Mouse (Mus musculus): ENCODE results near the gene Hras. TPM values are rescaled to one million over a fixed set of nuclear protein-coding genes. Genes with fewer than 3 reads are reported as not detected.

The Hras gene
- polyA plus RNA-seq, 1 experiment from 2014 or later: 144 TPM

DNA sequence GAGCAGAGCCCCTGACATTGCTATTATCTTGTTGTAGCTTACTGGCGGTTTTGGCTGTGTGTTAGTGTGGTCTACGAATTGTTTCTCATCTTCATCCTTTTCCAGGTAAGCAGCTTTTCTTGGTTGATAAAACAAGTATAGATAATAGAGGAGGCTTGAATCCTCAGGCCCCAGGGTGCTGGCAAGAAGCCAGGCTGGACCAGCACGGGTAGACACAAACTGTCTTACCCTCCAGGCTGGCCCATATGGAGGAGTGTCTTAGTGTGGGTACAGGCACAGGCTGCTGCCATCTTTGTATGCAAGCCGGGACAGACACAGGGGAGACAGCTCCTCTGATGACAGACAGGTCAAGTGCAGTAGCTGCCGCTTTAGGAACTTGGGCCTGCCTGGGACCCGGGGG lies 46.8 kb downstream of the Hras start:
- peaks cover 14% of the 10 kb centered on the region for H3K36me3 ChIP-seq (ENCODE audit: control insufficient read depth, insufficient read depth, low read length)

DNA sequence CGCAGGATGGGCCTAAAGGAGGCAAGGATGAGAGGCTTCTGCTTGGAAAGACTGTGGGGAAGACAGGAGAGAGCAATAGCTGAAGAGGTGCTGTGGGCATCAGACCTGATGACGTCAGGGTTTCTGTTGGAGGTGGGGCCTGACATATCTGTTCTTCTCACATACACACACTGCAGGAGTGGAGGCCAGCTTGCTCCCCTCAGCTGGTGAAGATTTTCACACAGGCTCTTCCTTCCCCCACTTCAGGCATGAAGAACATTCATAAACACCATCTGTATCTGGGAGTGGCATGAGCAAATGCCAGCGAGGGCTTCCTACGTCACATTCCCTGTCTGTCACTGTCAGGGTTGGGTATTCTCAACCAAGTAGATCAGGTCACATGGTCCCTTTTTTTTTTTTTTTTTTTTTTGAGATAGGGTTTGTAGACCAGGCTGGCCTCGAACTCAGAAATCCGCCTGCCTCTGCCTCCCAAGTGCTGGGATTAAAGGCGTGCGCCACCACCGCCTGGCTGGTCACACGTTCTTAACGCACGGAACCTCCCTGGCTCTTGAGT lies 47.7 kb downstream of the Hras start:
- 98% methylated on average over 12 of the region's 12 CpGs for WGBS
- Histone ChIP-seq H3K4me2 (ENCODE audit: low read length) (no peak overlapping the region), H3K27me3 (ENCODE audit: control insufficient read depth, insufficient read depth, low read depth, low read length) (no peaks in the 10 kb centered on the region), H3K9me3 (replicated peaks; ENCODE audit: control insufficient read depth, low read length, poor library complexity, severe bottlenecking) (no peaks in the 10 kb centered on the region), H3K4me1 (ENCODE audit: control insufficient read depth, insufficient read depth, low read length) (no peaks in the 10 kb centered on the region), H3K36me3 (ENCODE audit: control insufficient read depth, insufficient read depth, low read length) (peaks cover 7% of the 10 kb centered on the region), H3K4me3 (ENCODE audit: low read depth, low read length) (no peak overlapping the region), H3K27ac (ENCODE audit: low read length) (no peak overlapping the region), H3K9ac (ENCODE audit: low read depth, low read length) (no peak overlapping the region)
- ATAC-seq: no peak

More for the DNA sequence above, 46.8 kb downstream of the Hras start:
- H3K4me3 ChIP-seq (ENCODE audit: low read depth, low read length): no peak overlapping the region
- H3K27ac ChIP-seq (ENCODE audit: low read length): no peak overlapping the region
- no peaks in the 10 kb centered on the region for H3K27me3 ChIP-seq (ENCODE audit: control insufficient read depth, insufficient read depth, low read depth, low read length)
- no peak overlapping the region for H3K4me2 ChIP-seq (ENCODE audit: low read length)
- no peaks in the 10 kb centered on the region for H3K4me1 ChIP-seq (ENCODE audit: control insufficient read depth, insufficient read depth, low read length)
- no peak overlapping the region for H3K9ac ChIP-seq (ENCODE audit: low read depth, low read length)
- ATAC-seq: no peak
- H3K9me3 ChIP-seq (replicated peaks; ENCODE audit: control insufficient read depth, low read length, poor library complexity, severe bottlenecking): no peaks in the 10 kb centered on the region
- WGBS: 71% methylated on average over 6 of the region's 6 CpGs

DNA sequence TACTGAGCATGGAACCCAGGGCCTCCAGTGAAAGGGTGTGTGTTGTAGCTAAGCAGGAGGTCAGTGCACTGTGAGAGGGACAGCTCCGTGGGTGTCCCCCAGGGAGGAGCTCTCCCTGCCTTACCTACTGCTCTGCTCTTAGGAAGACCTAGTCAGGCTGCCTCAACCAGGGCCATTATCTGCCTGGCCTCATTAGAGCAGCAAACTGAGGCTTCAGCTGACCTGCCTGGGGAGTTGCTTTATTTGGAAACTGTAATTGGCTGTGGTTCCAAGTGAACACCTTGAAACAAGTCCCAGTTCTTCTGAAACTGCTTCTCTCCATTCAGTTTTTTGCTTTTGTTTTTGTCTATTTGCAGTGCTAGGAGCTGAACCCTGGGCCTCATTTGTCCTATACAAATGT lies 48.4 kb downstream of the Hras start:
- Histone ChIP-seq H3K27me3 (ENCODE audit: control insufficient read depth, insufficient read depth, low read depth, low read length) (no peaks in the 10 kb centered on the region), H3K9ac (ENCODE audit: low read depth, low read length) (no peak overlapping the region), H3K36me3 (ENCODE audit: control insufficient read depth, insufficient read depth, low read length) (peaks cover 1% of the 10 kb centered on the region), H3K9me3 (replicated peaks; ENCODE audit: control insufficient read depth, low read length, poor library complexity, severe bottlenecking) (no peaks in the 10 kb centered on the region), H3K4me1 (ENCODE audit: control insufficient read depth, insufficient read depth, low read length) (no peaks in the 10 kb centered on the region), H3K4me3 (ENCODE audit: low read depth, low read length) (no peak overlapping the region), H3K27ac (ENCODE audit: low read length) (no peak overlapping the region), H3K4me2 (ENCODE audit: low read length) (no peak overlapping the region)
- ATAC-seq: no peak
- 67% methylated on average over 1 of the region's 1 CpGs for WGBS

DNA sequence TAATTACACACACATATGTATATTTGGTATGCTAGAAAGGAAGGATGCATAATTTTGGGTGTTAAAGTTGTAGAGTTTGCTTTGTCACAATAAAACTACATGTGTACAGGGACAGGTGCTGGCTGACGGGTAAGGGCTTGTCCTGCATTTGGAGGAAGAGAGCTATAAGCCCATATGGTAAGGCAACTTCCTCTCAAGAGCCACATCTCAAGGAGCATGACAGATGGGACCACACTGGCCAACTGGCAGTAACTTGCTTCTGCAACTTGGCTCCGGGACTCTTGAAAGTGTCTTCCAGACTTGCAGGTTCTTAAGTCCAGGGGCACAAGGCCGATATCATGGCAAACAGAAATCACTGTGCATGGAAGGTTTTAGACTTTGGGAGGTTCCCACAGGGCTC lies 49.2 kb downstream of the Hras start:
- H3K4me1 ChIP-seq (ENCODE audit: control insufficient read depth, insufficient read depth, low read length): no peaks in the 10 kb centered on the region
- H3K4me3 ChIP-seq (ENCODE audit: low read depth, low read length): no peak overlapping the region
- no peak overlapping the region for H3K9ac ChIP-seq (ENCODE audit: low read depth, low read length)
- no peaks in the 10 kb centered on the region; the same call in none of the 2 replicates for H3K36me3 ChIP-seq (ENCODE audit: control insufficient read depth, insufficient read depth, low read length)
- H3K4me2 ChIP-seq (ENCODE audit: low read length): no peak overlapping the region
- 94% methylated on average over 3 of the region's 3 CpGs for WGBS
- ATAC-seq: no peak
- H3K27ac ChIP-seq (ENCODE audit: low read length): no peak overlapping the region
- H3K9me3 ChIP-seq (replicated peaks; ENCODE audit: control insufficient read depth, low read length, poor library complexity, severe bottlenecking): no peaks in the 10 kb centered on the region
- H3K27me3 ChIP-seq (ENCODE audit: control insufficient read depth, insufficient read depth, low read depth, low read length): no peaks in the 10 kb centered on the region

DNA sequence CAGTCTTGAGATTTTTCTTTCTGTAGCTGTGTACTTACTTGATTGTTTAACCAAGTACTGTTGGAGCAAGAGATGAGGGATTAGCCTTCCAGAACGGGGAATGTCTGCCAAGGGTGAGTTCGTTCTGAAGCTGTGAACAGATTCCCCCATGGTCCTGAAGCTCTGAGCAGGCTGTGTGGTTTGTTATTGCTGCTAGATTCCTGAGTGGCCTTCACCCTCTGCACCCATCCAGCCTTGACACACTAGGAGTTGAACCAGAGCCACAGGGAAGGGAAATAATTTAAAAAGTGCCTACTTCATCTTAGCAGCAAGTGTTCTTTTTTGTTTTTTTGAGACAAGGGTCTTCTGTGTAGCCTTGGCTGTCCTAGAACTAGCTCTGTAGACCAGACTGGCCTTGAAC lies 49.9 kb downstream of the Hras start:
- no peaks in the 10 kb centered on the region for H3K9me3 ChIP-seq (replicated peaks; ENCODE audit: control insufficient read depth, low read length, poor library complexity, severe bottlenecking)
- no peak for ATAC-seq
- H3K9ac ChIP-seq (ENCODE audit: low read depth, low read length): no peak overlapping the region
- no peak overlapping the region for H3K4me3 ChIP-seq (ENCODE audit: low read depth, low read length)
- no peak overlapping the region for H3K4me2 ChIP-seq (ENCODE audit: low read length)
- no peaks in the 10 kb centered on the region for H3K4me1 ChIP-seq (ENCODE audit: control insufficient read depth, insufficient read depth, low read length)
- peaks cover 3% of the 10 kb centered on the region for H3K36me3 ChIP-seq (ENCODE audit: control insufficient read depth, insufficient read depth, low read length)
- no peaks in the 10 kb centered on the region for H3K27me3 ChIP-seq (ENCODE audit: control insufficient read depth, insufficient read depth, low read depth, low read length)
- WGBS: 76% methylated on average over 2 of the region's 2 CpGs
- H3K27ac ChIP-seq (ENCODE audit: low read length): no peak overlapping the region

DNA sequence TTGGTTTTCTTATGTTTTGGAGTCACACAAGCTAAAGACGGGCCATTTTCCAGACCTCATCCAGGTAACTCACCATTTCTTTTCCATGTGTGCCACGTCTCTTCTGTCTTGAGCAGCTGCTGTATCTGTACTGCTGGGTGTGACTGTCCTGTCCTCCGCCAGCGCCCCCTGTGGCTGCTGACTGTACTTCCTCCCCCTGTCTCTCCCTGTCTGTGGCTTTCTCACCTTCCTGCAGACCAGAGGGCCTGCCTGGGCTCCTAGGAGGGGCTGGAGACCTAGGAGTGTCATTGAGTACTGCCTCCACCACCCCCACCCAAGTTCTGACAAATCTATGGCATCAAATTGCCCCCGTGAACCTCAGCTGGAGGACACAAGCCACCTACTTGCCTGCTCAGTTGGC lies 50.7 kb downstream of the Hras start:
- 50% methylated on average over 5 of the region's 5 CpGs for WGBS

DNA sequence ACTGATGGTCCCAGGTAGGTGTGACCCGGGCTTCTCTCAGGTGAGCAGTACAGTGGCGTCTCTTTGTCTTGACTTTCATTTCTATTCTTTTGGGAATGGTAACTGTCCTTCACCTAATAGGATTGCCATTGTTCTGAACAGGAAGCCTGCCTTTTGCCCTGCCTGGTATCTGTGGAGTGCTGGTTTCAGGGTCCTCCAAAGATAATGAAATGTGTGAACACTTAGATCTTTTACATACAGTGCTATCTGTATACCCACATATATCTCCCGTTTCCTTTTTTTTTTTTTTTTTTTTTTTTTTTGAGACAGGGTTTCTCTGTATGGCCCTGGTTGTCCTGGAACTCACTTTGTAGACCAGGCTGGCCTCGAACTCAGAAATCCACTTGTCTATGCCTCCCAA lies 52.5 kb downstream of the Hras start:
- Histone ChIP-seq H3K4me2 (ENCODE audit: low read length) (no peak overlapping the region), H3K9me3 (replicated peaks; ENCODE audit: control insufficient read depth, low read length, poor library complexity, severe bottlenecking) (no peaks in the 10 kb centered on the region), H3K36me3 (ENCODE audit: control insufficient read depth, insufficient read depth, low read length) (peaks cover 18% of the 10 kb centered on the region), H3K27ac (ENCODE audit: low read length) (no peak overlapping the region), H3K9ac (ENCODE audit: low read depth, low read length) (no peak overlapping the region), H3K4me3 (ENCODE audit: low read depth, low read length) (no peak overlapping the region), H3K27me3 (ENCODE audit: control insufficient read depth, insufficient read depth, low read depth, low read length) (no peaks in the 10 kb centered on the region), H3K4me1 (ENCODE audit: control insufficient read depth, insufficient read depth, low read length) (no peaks in the 10 kb centered on the region)
- no peak for ATAC-seq
- WGBS: 93% methylated on average over 4 of the region's 4 CpGs

More for the DNA sequence above, 50.7 kb downstream of the Hras start:
- Histone ChIP-seq H3K4me2 (ENCODE audit: low read length) (no peak overlapping the region), H3K36me3 (ENCODE audit: control insufficient read depth, insufficient read depth, low read length) (peaks cover 6% of the 10 kb centered on the region), H3K4me3 (ENCODE audit: low read depth, low read length) (no peak overlapping the region), H3K4me1 (ENCODE audit: control insufficient read depth, insufficient read depth, low read length) (no peaks in the 10 kb centered on the region), H3K9me3 (replicated peaks; ENCODE audit: control insufficient read depth, low read length, poor library complexity, severe bottlenecking) (no peaks in the 10 kb centered on the region), H3K27me3 (ENCODE audit: control insufficient read depth, insufficient read depth, low read depth, low read length) (no peaks in the 10 kb centered on the region), H3K9ac (ENCODE audit: low read depth, low read length) (no peak overlapping the region), H3K27ac (ENCODE audit: low read length) (no peak overlapping the region)
- ATAC-seq: no peak

MicroRNA genes within 50 kb of the gene (microRNA counts, 519-probe panel; counts per million panel counts)
- microRNA mmu-miR-210: 2,419 counts per million, percentile 72 among the panel's probes with 10 or more counts

Small RNA genes lying within 50 kb of the gene (microRNA-seq; reads per million reads assigned to microRNA genes)
- 400 reads per million, percentile 69 among the genes with 10 or more reads in this experiment for gene Mir210

Other genes with a start within 250 kb of the Hras start
- gene Ifitm5, start 243.7 kb downstream of the Hras start, polyA plus RNA-seq (2015; fragmentation: Nextera tagmentation; extraction: Ambion mirVana): 0.29 and 1.3 TPM in 2 replicates
- not detected in 2 replicates for gene Gm45717, start 238.1 kb downstream of the Hras start, polyA plus RNA-seq (2015; fragmentation: Nextera tagmentation; extraction: Ambion mirVana)
- gene Ifitm2, start 238.0 kb downstream of the Hras start, polyA plus RNA-seq (2015; fragmentation: Nextera tagmentation; extraction: Ambion mirVana): 118 and 129 TPM in 2 replicates
- 9.0 and 11.1 TPM in 2 replicates for gene Ifitm1, start 226.8 kb downstream of the Hras start, polyA plus RNA-seq (2015; fragmentation: Nextera tagmentation; extraction: Ambion mirVana)
- 28.2 and 37.3 TPM in 2 replicates for gene Ifitm3, start 183.2 kb downstream of the Hras start, polyA plus RNA-seq (2015; fragmentation: Nextera tagmentation; extraction: Ambion mirVana)
- gene Ifitm6, start 176.1 kb downstream of the Hras start, polyA plus RNA-seq (2015; fragmentation: Nextera tagmentation; extraction: Ambion mirVana): 0.69 and 0.91 TPM in 2 replicates
- not detected in 2 replicates for gene Gm17387, start 164.9 kb downstream of the Hras start, polyA plus RNA-seq (2015; fragmentation: Nextera tagmentation; extraction: Ambion mirVana)
- gene B4galnt4, start 132.9 kb downstream of the Hras start, polyA plus RNA-seq (2015; fragmentation: Nextera tagmentation; extraction: Ambion mirVana): 59.5 and 65.7 TPM in 2 replicates
- 0.06 TPM in 1 of 2 replicates, not detected in the other for gene Pkp3, start 115.8 kb downstream of the Hras start, polyA plus RNA-seq (2015; fragmentation: Nextera tagmentation; extraction: Ambion mirVana)
- gene Sigirr, start 93.4 kb downstream of the Hras start, polyA plus RNA-seq (2015; fragmentation: Nextera tagmentation; extraction: Ambion mirVana): 1.7 and 2.0 TPM in 2 replicates
- gene Ano9, start 76.2 kb downstream of the Hras start, polyA plus RNA-seq (2015; fragmentation: Nextera tagmentation; extraction: Ambion mirVana): 0.28 and 0.42 TPM in 2 replicates
- gene Ptdss2, start 71.6 kb downstream of the Hras start, polyA plus RNA-seq (2015; fragmentation: Nextera tagmentation; extraction: Ambion mirVana): 81.6 and 82.6 TPM in 2 replicates
- gene Rnh1, start 21.1 kb downstream of the Hras start, polyA plus RNA-seq (2015; fragmentation: Nextera tagmentation; extraction: Ambion mirVana): 35.3 and 37.8 TPM in 2 replicates
- gene Lrrc56, start 152 bp upstream of the Hras start, polyA plus RNA-seq (2015; fragmentation: Nextera tagmentation; extraction: Ambion mirVana): 11.5 and 12.7 TPM in 2 replicates
- 0.23 and 0.81 TPM in 2 replicates for gene Lmntd2, start 20.1 kb upstream of the Hras start, polyA plus RNA-seq (2015; fragmentation: Nextera tagmentation; extraction: Ambion mirVana)
- gene Rassf7, start 21.9 kb upstream of the Hras start, polyA plus RNA-seq (2015; fragmentation: Nextera tagmentation; extraction: Ambion mirVana): 19.8 and 21.2 TPM in 2 replicates
- 68.0 and 72.3 TPM in 2 replicates for gene Phrf1, start 34.8 kb upstream of the Hras start, polyA plus RNA-seq (2015; fragmentation: Nextera tagmentation; extraction: Ambion mirVana)
- gene Irf7, start 72.5 kb upstream of the Hras start, polyA plus RNA-seq (2015; fragmentation: Nextera tagmentation; extraction: Ambion mirVana): 1.4 and 1.5 TPM in 2 replicates
- gene Cdhr5, start 82.8 kb upstream of the Hras start, polyA plus RNA-seq (2015; fragmentation: Nextera tagmentation; extraction: Ambion mirVana): not detected in 2 replicates
- 2.4 and 2.8 TPM in 2 replicates for gene Sct, start 85.1 kb upstream of the Hras start, polyA plus RNA-seq (2015; fragmentation: Nextera tagmentation; extraction: Ambion mirVana)
- gene Drd4, start 98.0 kb upstream of the Hras start, polyA plus RNA-seq (2015; fragmentation: Nextera tagmentation; extraction: Ambion mirVana): 0.58 and 1.2 TPM in 2 replicates
- gene Deaf1, start 133.7 kb upstream of the Hras start, polyA plus RNA-seq (2015; fragmentation: Nextera tagmentation; extraction: Ambion mirVana): 211 and 237 TPM in 2 replicates
- 53.1 and 54.7 TPM in 2 replicates for gene Tmem80, start 133.7 kb upstream of the Hras start, polyA plus RNA-seq (2015; fragmentation: Nextera tagmentation; extraction: Ambion mirVana)
- gene Eps8l2, start 144.9 kb upstream of the Hras start, polyA plus RNA-seq (2015; fragmentation: Nextera tagmentation; extraction: Ambion mirVana): 0.61 and 1.0 TPM in 2 replicates
- gene Taldo1, start 198.2 kb upstream of the Hras start, polyA plus RNA-seq (2015; fragmentation: Nextera tagmentation; extraction: Ambion mirVana): 291 and 309 TPM in 2 replicates
- 48.5 and 54.9 TPM in 2 replicates for gene Gatd1, start 220.1 kb upstream of the Hras start, polyA plus RNA-seq (2015; fragmentation: Nextera tagmentation; extraction: Ambion mirVana)
- 109 and 151 TPM in 2 replicates for gene Cend1, start 235.5 kb upstream of the Hras start, polyA plus RNA-seq (2015; fragmentation: Nextera tagmentation; extraction: Ambion mirVana)
- 108 and 121 TPM in 2 replicates for gene Slc25a22, start 243.9 kb upstream of the Hras start, polyA plus RNA-seq (2015; fragmentation: Nextera tagmentation; extraction: Ambion mirVana)